Mouse (Mus musculus) myocyte (in vitro differentiated cells): ENCODE data around the gene Pgp.

Source experiments
- MAX ChIP-seq: IDR thresholded peaks from one replicate; pipeline ENCODE4 v1.6.1; 2011; ENCODE audit warnings: low read depth, mild to moderate bottlenecking, control low read depth
- MYOD1 ChIP-seq, 3 experiments: IDR thresholded peaks; one replicate each; pipeline ENCODE4 v1.6.1; 2011; ENCODE audit warnings: control low read depth in 2 of 3, low read depth in 2 of 3, mild to moderate bottlenecking in 2 of 3, moderate library complexity in 1 of 3; ENCODE audit not compliant: insufficient read length in 2 of 3, control insufficient read depth in 1 of 3
- MYOG ChIP-seq, 3 experiments: IDR thresholded peaks; one replicate each; pipeline ENCODE4 v1.6.1; 2011; ENCODE audit warnings: control low read depth in 2 of 3, low read depth in 2 of 3, mild to moderate bottlenecking in 2 of 3; ENCODE audit not compliant: insufficient read length in 2 of 3, control insufficient read depth in 1 of 3, insufficient read depth in 1 of 3
- POLR2A ChIP-seq: IDR thresholded peaks from one replicate; pipeline ENCODE4 v1.6.1; 2011; ENCODE audit warnings: low read depth, mild to moderate bottlenecking, control low read depth, moderate library complexity; ENCODE audit not compliant: insufficient read length
- USF1 ChIP-seq: IDR thresholded peaks from one replicate; pipeline ENCODE4 v1.6.1; 2011; ENCODE audit warnings: low read depth, mild to moderate bottlenecking, control low read depth, moderate library complexity

DNA sequence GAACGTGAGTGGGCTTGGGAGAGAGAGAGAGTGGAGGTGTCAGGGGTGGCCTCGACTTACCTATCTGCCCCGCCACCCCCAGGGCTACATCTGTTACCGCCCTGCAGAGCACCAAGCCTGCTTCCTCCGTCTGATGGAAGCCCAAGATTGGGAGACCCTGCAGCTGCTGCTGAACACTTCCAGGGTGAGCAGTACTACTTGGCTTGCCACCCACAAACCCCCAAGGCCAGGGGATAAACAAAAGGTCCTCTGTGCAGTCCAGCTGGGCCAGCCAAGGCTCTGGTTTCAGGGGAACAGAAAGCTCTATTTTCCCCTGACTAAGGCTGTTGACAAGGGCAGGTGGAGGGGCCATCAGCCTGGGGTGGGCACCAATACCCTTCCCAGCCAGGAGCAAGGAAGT lies 4.4 kb downstream of the Pgp start:
- TF ChIP-seq POLR2A: no peak
- no peak for TF ChIP-seq MAX
- peak in 2 of 3 experiments; percentile 39 to 72 for TF ChIP-seq MYOG (IDR thresholded peaks at IDR 0.05; ENCODE audit: control insufficient read depth in 1 of 3, insufficient read depth in 1 of 3, insufficient read length in 2 of 3, low read depth in 2 of 3)
- peak in 2 of 3 experiments; percentile 42 to 51 for TF ChIP-seq MYOD1 (IDR thresholded peaks at IDR 0.05; ENCODE audit: control insufficient read depth in 1 of 3, insufficient read length in 2 of 3, low read depth in 2 of 3)
- no peak for TF ChIP-seq USF1
